Mouse (Mus musculus) neural tube, embryonic 14.5 days (tissue): ENCODE measurements at regions not wholly inside any gene's neighbourhood (a gene's known extent, or its start where the extent isn't known, plus 50 kb on each side); places are given as distances from the start of the nearest gene placed in this dataset.

Experiments
- ATAC-seq: fragments of 200-750 bp; cut with Nextera tagmentation; 2 replicates; pipeline ENCODE4 v1.8.0; 2017; ENCODE audit warnings: low read depth, mild to moderate bottlenecking, moderate TSS enrichment, moderate library complexity
- H3K27ac ChIP-seq: fragments of 300-500 bp; sonication (generic); 2 replicates; pipeline ENCODE4 v1.5.1; 2014; ENCODE audit warnings: low read depth, mild to moderate bottlenecking, control low read depth, low read length, moderate library complexity, mixed read lengths
- H3K27me3 ChIP-seq: fragments of 300-500 bp; sonication (generic); 2 replicates; pipeline ENCODE4 v1.6.1; 2014; ENCODE audit warnings: low read length; ENCODE audit not compliant: control insufficient read depth, insufficient read depth
- H3K36me3 ChIP-seq: fragments of 300-500 bp; sonication (generic); 2 replicates; pipeline ENCODE4 v1.6.1; 2014; ENCODE audit warnings: low read length, mixed read lengths; ENCODE audit not compliant: control insufficient read depth, insufficient read depth
- H3K4me1 ChIP-seq: fragments of 300-500 bp; sonication (generic); 2 replicates; pipeline ENCODE4 v1.6.1; 2014; ENCODE audit warnings: low read length; ENCODE audit not compliant: control insufficient read depth, insufficient read depth
- H3K4me2 ChIP-seq: fragments of 300-500 bp; sonication (generic); 2 replicates; pipeline ENCODE4 v1.6.1; 2014; ENCODE audit warnings: mild to moderate bottlenecking, low read depth, low read length, control low read depth
- H3K4me3 ChIP-seq: fragments of 300-500 bp; sonication (generic); 2 replicates; pipeline ENCODE4 v1.5.1; 2014; ENCODE audit warnings: low read depth, low read length, control low read depth, mixed read lengths
- H3K9ac ChIP-seq: fragments of 300-500 bp; sonication (generic); replicated peaks from 2 replicates; pipeline ENCODE4 v1.6.1; 2014; ENCODE audit warnings: low read depth, mild to moderate bottlenecking, control low read depth, low read length, mixed read lengths
- H3K9me3 ChIP-seq: fragments of 300-500 bp; sonication (generic); 2 replicates; pipeline ENCODE4 v1.6.1; 2016; ENCODE audit warnings: low read length; ENCODE audit not compliant: control insufficient read depth
- WGBS: fragments of 180-500 bp; shearing (Covaris S2); extraction: QIAGEN DNeasy Blood & Tissue Kit; methylation state at CpG from one replicate; pipeline ENCODE4 v1.1.7; 2014; 5-methylcytosine and 5-hydroxymethylcytosine counted together

GRCm38 (mm10) chr1:30503224-30503623 lies 370.5 kb downstream of the Phf3 start:
- WGBS, result 15% methylated on average over 1 of the region's 1 CpGs
- no peaks in the 10 kb centered on the region for H3K27me3 ChIP-seq
- no peaks in the 10 kb centered on the region for H3K9me3 ChIP-seq
- no peaks in the 10 kb centered on the region for H3K4me1 ChIP-seq
- H3K4me3 ChIP-seq, result no peak overlapping the region
- ATAC-seq, result peak; percentile 77; the same call in 1 of the 2 replicates
- no peak overlapping the region for H3K9ac ChIP-seq
- H3K4me2 ChIP-seq, result no peak overlapping the region
- H3K36me3 ChIP-seq, result no peaks in the 10 kb centered on the region
- no peak overlapping the region for H3K27ac ChIP-seq

- Histone ChIP-seq H3K9ac (no peak overlapping the region), H3K4me2 (no peak overlapping the region), H3K36me3 (no peaks in the 10 kb centered on the region), H3K27ac (no peak overlapping the region), H3K4me1 (no peaks in the 10 kb centered on the region), H3K27me3 (no peaks in the 10 kb centered on the region), H3K4me3 (no peak overlapping the region), H3K9me3 (no peaks in the 10 kb centered on the region)
- 62% methylated on average over 4 of the region's 4 CpGs for WGBS
- no peak for ATAC-seq
These were observed 413.3 kb downstream of the Phf3 start for GRCm38 (mm10) chr1:30460295-30460958.

GRCm38 (mm10) chr1:30437964-30438363 lies 435.8 kb downstream of the Phf3 start:
- Histone ChIP-seq H3K9me3 (no peaks in the 10 kb centered on the region), H3K27ac (no peak overlapping the region), H3K4me2 (no peak overlapping the region), H3K27me3 (no peaks in the 10 kb centered on the region), H3K9ac (no peak overlapping the region), H3K4me3 (no peak overlapping the region), H3K36me3 (no peaks in the 10 kb centered on the region), H3K4me1 (no peaks in the 10 kb centered on the region)
- WGBS, result 59% methylated on average over 1 of the region's 1 CpGs
- ATAC-seq, result no peak

GRCm38 (mm10) chr1:30416582-30416981 lies 457.1 kb downstream of the Phf3 start:
- H3K4me2 ChIP-seq, result no peak overlapping the region
- H3K4me1 ChIP-seq, result no peaks in the 10 kb centered on the region
- H3K4me3 ChIP-seq, result no peak overlapping the region
- H3K9me3 ChIP-seq, result no peaks in the 10 kb centered on the region
- no peak overlapping the region for H3K27ac ChIP-seq
- H3K27me3 ChIP-seq, result no peaks in the 10 kb centered on the region
- no peak for ATAC-seq
- H3K9ac ChIP-seq, result no peak overlapping the region
- no peaks in the 10 kb centered on the region for H3K36me3 ChIP-seq

GRCm38 (mm10) chr1:30414881-30415439 lies 458.8 kb downstream of the Phf3 start:
- no peaks in the 10 kb centered on the region for H3K4me1 ChIP-seq
- no peak for ATAC-seq
- no peak overlapping the region for H3K9ac ChIP-seq
- H3K27me3 ChIP-seq, result no peaks in the 10 kb centered on the region
- no peak overlapping the region for H3K27ac ChIP-seq
- H3K9me3 ChIP-seq, result no peaks in the 10 kb centered on the region
- no peak overlapping the region for H3K4me2 ChIP-seq
- WGBS, result 4% methylated on average over 2 of the region's 2 CpGs
- H3K4me3 ChIP-seq, result no peak overlapping the region
- H3K36me3 ChIP-seq, result no peaks in the 10 kb centered on the region
